Mouse (Mus musculus): ENCODE results near the gene Rdh7. TPM values are rescaled to one million over a fixed set of nuclear protein-coding genes. Genes with fewer than 3 reads are reported as not detected.
"Not testable (repeated sequence)": the region's sequence is repeated elsewhere in the genome, so short reads cannot be mapped to it uniquely, and the experiment has no call there.

The Rdh7 gene
- polyA plus RNA-seq, 1 experiment from 2014 or later, result 1.1 TPM

GRCm38 (mm10) chr10:127838539-127838938, 50.1 kb downstream of the Rdh7 start:
- H3K9me3 ChIP-seq (ENCODE audit: control insufficient read depth), result no peaks in the 10 kb centered on the region
- no peak overlapping the region for H3K4me3 ChIP-seq (ENCODE audit: low read depth, low read length)
- ATAC-seq, result no peak
- no peak overlapping the region for H3K27ac ChIP-seq (ENCODE audit: low read depth, low read length)
- no peak overlapping the region for H3K9ac ChIP-seq (ENCODE audit: low read depth, low read length)
- no peaks in the 10 kb centered on the region for H3K4me1 ChIP-seq (replicated peaks; ENCODE audit: control insufficient read depth, insufficient read depth, low read length)
- no peak for TF ChIP-seq CTCF (IDR thresholded peaks at IDR 0.05; ENCODE audit: low read depth)
- H3K36me3 ChIP-seq (ENCODE audit: control insufficient read depth, insufficient read depth), result no peaks in the 10 kb centered on the region
- no peaks in the 10 kb centered on the region for H3K27me3 ChIP-seq (replicated peaks; ENCODE audit: control insufficient read depth, insufficient read depth, low read length)
- H3K4me2 ChIP-seq (replicated peaks; ENCODE audit: low read depth), result no peak overlapping the region
- WGBS, result 89% methylated on average over 2 of the region's 2 CpGs

- H3K9ac ChIP-seq (ENCODE audit: low read depth, low read length); H3K4me1 ChIP-seq (replicated peaks; ENCODE audit: control insufficient read depth, insufficient read depth, low read length); H3K27me3 ChIP-seq (replicated peaks; ENCODE audit: control insufficient read depth, insufficient read depth, low read length); H3K4me2 ChIP-seq (replicated peaks; ENCODE audit: low read depth); ATAC-seq; H3K27ac ChIP-seq (ENCODE audit: low read depth, low read length); H3K36me3 ChIP-seq (ENCODE audit: control insufficient read depth, insufficient read depth); H3K4me3 ChIP-seq (ENCODE audit: low read depth, low read length); H3K9me3 ChIP-seq (ENCODE audit: control insufficient read depth): not testable (repeated sequence)
- 92% methylated on average over 5 of the region's 5 CpGs for WGBS
Observed at GRCm38 (mm10) chr10:127837793-127838192, 50.8 kb downstream of the Rdh7 start.

GRCm38 (mm10) chr10:127835292-127835691, 53.3 kb downstream of the Rdh7 start:
- no peak overlapping the region for H3K4me3 ChIP-seq (ENCODE audit: low read depth, low read length)
- H3K27ac ChIP-seq (ENCODE audit: low read depth, low read length), result no peak overlapping the region
- no peaks in the 10 kb centered on the region for H3K4me1 ChIP-seq (replicated peaks; ENCODE audit: control insufficient read depth, insufficient read depth, low read length)
- no peaks in the 10 kb centered on the region for H3K27me3 ChIP-seq (replicated peaks; ENCODE audit: control insufficient read depth, insufficient read depth, low read length)
- WGBS, result 70% methylated on average over 5 of the region's 5 CpGs
- no peak for TF ChIP-seq CTCF (IDR thresholded peaks at IDR 0.05; ENCODE audit: low read depth)
- H3K4me2 ChIP-seq (replicated peaks; ENCODE audit: low read depth), result no peak overlapping the region
- no peaks in the 10 kb centered on the region for H3K36me3 ChIP-seq (ENCODE audit: control insufficient read depth, insufficient read depth)
- H3K9me3 ChIP-seq (ENCODE audit: control insufficient read depth), result no peaks in the 10 kb centered on the region
- no peak for ATAC-seq
- no peak overlapping the region for H3K9ac ChIP-seq (ENCODE audit: low read depth, low read length)

GRCm38 (mm10) chr10:127834186-127834585, 54.4 kb downstream of the Rdh7 start:
- H3K36me3 ChIP-seq (ENCODE audit: control insufficient read depth, insufficient read depth); H3K9ac ChIP-seq (ENCODE audit: low read depth, low read length); ATAC-seq; H3K4me1 ChIP-seq (replicated peaks; ENCODE audit: control insufficient read depth, insufficient read depth, low read length); H3K27ac ChIP-seq (ENCODE audit: low read depth, low read length); H3K4me3 ChIP-seq (ENCODE audit: low read depth, low read length); H3K4me2 ChIP-seq (replicated peaks; ENCODE audit: low read depth); H3K9me3 ChIP-seq (ENCODE audit: control insufficient read depth); H3K27me3 ChIP-seq (replicated peaks; ENCODE audit: control insufficient read depth, insufficient read depth, low read length): not testable (repeated sequence)
- WGBS, result 76% methylated on average over 1 of the region's 1 CpGs

Other genes with a start within 250 kb of the Rdh7 start
- 27.1 and 29.2 TPM in 2 replicates for gene Stat6, start 245.8 kb downstream of the Rdh7 start, polyA plus RNA-seq (2015; fragmentation: Nextera tagmentation; extraction: Ambion mirVana)
- 2.9 and 3.2 TPM in 2 replicates for gene Nemp1, start 221.9 kb downstream of the Rdh7 start, polyA plus RNA-seq (2015; fragmentation: Nextera tagmentation; extraction: Ambion mirVana)
- gene Nab2, start 220.2 kb downstream of the Rdh7 start, polyA plus RNA-seq (2015; fragmentation: Nextera tagmentation; extraction: Ambion mirVana), result 3.9 and 4.2 TPM in 2 replicates
- 73.8 and 80.3 TPM in 2 replicates for gene Myo1a, start 183.6 kb downstream of the Rdh7 start, polyA plus RNA-seq (2015; fragmentation: Nextera tagmentation; extraction: Ambion mirVana)
- not detected in 2 replicates for gene Tac2, start 164.3 kb downstream of the Rdh7 start, polyA plus RNA-seq (2015; fragmentation: Nextera tagmentation; extraction: Ambion mirVana)
- 1.3 and 1.6 TPM in 2 replicates for gene Zbtb39, start 149.3 kb downstream of the Rdh7 start, polyA plus RNA-seq (2015; fragmentation: Nextera tagmentation; extraction: Ambion mirVana)
- gene Gpr182, start 137.1 kb downstream of the Rdh7 start, polyA plus RNA-seq (2015; fragmentation: Nextera tagmentation; extraction: Ambion mirVana), result 0.81 and 1.2 TPM in 2 replicates
- gene Rdh1, start 129.1 kb downstream of the Rdh7 start, polyA plus RNA-seq (2015; fragmentation: Nextera tagmentation; extraction: Ambion mirVana), result 0.10 and 0.12 TPM in 2 replicates
- 0.10 and 0.43 TPM in 2 replicates for gene Rdh16f1, start 129.0 kb downstream of the Rdh7 start, polyA plus RNA-seq (2015; fragmentation: Nextera tagmentation; extraction: Ambion mirVana)
- gene Rdh9, start 112.4 kb downstream of the Rdh7 start, polyA plus RNA-seq (2015; fragmentation: Nextera tagmentation; extraction: Ambion mirVana), result 2.2 and 2.3 TPM in 2 replicates
- gene Rdh16, start 87.7 kb downstream of the Rdh7 start, polyA plus RNA-seq (2015; fragmentation: Nextera tagmentation; extraction: Ambion mirVana), result 0.07 TPM in 1 of 2 replicates, not detected in the other
- not detected in 2 replicates for gene Rdh19, start 38.9 kb downstream of the Rdh7 start, polyA plus RNA-seq (2015; fragmentation: Nextera tagmentation; extraction: Ambion mirVana)
- gene Rdh16f2, start 22.3 kb downstream of the Rdh7 start, polyA plus RNA-seq (2015; fragmentation: Nextera tagmentation; extraction: Ambion mirVana), result 0.24 and 0.39 TPM in 2 replicates
- 0.09 TPM in 1 of 2 replicates, not detected in the other for gene Sdr9c7, start 9.7 kb upstream of the Rdh7 start, polyA plus RNA-seq (2015; fragmentation: Nextera tagmentation; extraction: Ambion mirVana)
- 0.74 and 0.86 TPM in 2 replicates for gene Hsd17b6, start 118.8 kb upstream of the Rdh7 start, polyA plus RNA-seq (2015; fragmentation: Nextera tagmentation; extraction: Ambion mirVana)
- 18.7 and 22.1 TPM in 2 replicates for gene Prim1, start 126.4 kb upstream of the Rdh7 start, polyA plus RNA-seq (2015; fragmentation: Nextera tagmentation; extraction: Ambion mirVana)
- 511 and 531 TPM in 2 replicates for gene Naca, start 146.8 kb upstream of the Rdh7 start, polyA plus RNA-seq (2015; fragmentation: Nextera tagmentation; extraction: Ambion mirVana)
- 264 and 269 TPM in 2 replicates for gene Ptges3, start 170.1 kb upstream of the Rdh7 start, polyA plus RNA-seq (2015; fragmentation: Nextera tagmentation; extraction: Ambion mirVana)
- 2,460 and 2,644 TPM in 2 replicates for gene Atp5b, start 194.5 kb upstream of the Rdh7 start, polyA plus RNA-seq (2015; fragmentation: Nextera tagmentation; extraction: Ambion mirVana)
- gene Baz2a, start 202.8 kb upstream of the Rdh7 start, polyA plus RNA-seq (2015; fragmentation: Nextera tagmentation; extraction: Ambion mirVana), result 8.1 and 8.6 TPM in 2 replicates